Mouse (Mus musculus) cerebellum, adult 2 months (tissue): ENCODE data around the gene Foxk2.

Source experiments
- CTCF ChIP-seq: fragments of 200-500 bp; IDR thresholded peaks from 2 replicates; pipeline ENCODE4 v1.5.1; 2011; ENCODE audit warnings: low read depth, mild to moderate bottlenecking, control low read depth, low read length, moderate library complexity, borderline replicate concordance; ENCODE audit not compliant: insufficient read depth
- POLR2A ChIP-seq: fragments of 200-500 bp; IDR thresholded peaks from 2 replicates; pipeline ENCODE4 v1.6.1; 2011; ENCODE audit warnings: low read length, control low read depth, borderline replicate concordance; ENCODE audit not compliant: insufficient read depth

DNA sequence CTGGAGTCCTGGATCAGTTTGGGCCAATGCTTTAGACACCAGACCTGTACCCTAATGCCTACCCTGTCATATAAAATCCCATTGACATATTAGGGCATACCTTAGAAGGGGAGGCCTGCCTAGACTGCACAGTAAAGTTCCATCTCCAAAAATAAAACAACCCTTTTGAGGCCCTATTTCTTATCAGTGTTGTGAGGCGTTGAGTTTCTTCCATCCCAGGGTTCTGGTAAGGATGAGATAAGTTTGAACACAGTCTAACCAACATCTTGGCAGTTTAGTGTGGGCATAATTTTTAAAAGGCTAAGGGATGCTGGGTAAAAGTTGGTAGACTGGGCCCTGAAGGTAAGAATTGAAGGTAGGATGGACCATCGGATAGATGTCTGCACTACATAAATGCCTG, 20.1 kb upstream of the Foxk2 start:
- TF ChIP-seq CTCF (no peak), POLR2A (no peak)
